Mouse (Mus musculus) MEL (cell line): Measurements from ENCODE around the gene Gm9903.

Experiments
- BHLHE40 ChIP-seq: IDR thresholded peaks from 2 replicates; pipeline ENCODE4 v1.6.1; 2012; ENCODE audit warnings: low read depth, mild to moderate bottlenecking, inconsistent platforms, low read length, improper control_type of control experiment, borderline replicate concordance
- CTCF ChIP-seq, 3 experiments: IDR thresholded peaks in 2 of 3; conservative IDR thresholded peaks in 1 of 3; 2 replicates each; pipeline ENCODE4 v1.5.1; 2011 to 2012; ENCODE audit warnings: low read length in 3 of 3, low read depth in 2 of 3, mild to moderate bottlenecking in 2 of 3, improper control_type of control experiment in 1 of 3, inconsistent platforms in 1 of 3, mixed read lengths in 1 of 3, moderate library complexity in 1 of 3; ENCODE audit not compliant: control insufficient read depth in 1 of 3, insufficient read depth in 1 of 3, poor library complexity in 1 of 3, severe bottlenecking in 1 of 3
- E2F4 ChIP-seq: IDR thresholded peaks from 2 replicates; pipeline ENCODE4 v1.6.1; 2011; ENCODE audit warnings: low read depth, low read length, improper control_type of control experiment, borderline replicate concordance
- ETS1 ChIP-seq: IDR thresholded peaks from 2 replicates; pipeline ENCODE4 v1.6.1; 2012; ENCODE audit warnings: low read depth, mild to moderate bottlenecking, inconsistent platforms, low read length, improper control_type of control experiment, moderate library complexity
- GATA1 ChIP-seq: IDR thresholded peaks from 2 replicates; pipeline ENCODE4 v1.6.1; 2011; ENCODE audit warnings: low read depth, low read length, improper control_type of control experiment
- HCFC1 ChIP-seq: IDR thresholded peaks from 2 replicates; pipeline ENCODE4 v1.6.1; 2012; ENCODE audit warnings: low read depth, mild to moderate bottlenecking, inconsistent platforms, low read length, improper control_type of control experiment, moderate library complexity
- MAFK ChIP-seq: IDR thresholded peaks from 2 replicates; pipeline ENCODE4 v1.6.1; 2011; ENCODE audit warnings: low read depth, mild to moderate bottlenecking, low read length, improper control_type of control experiment, borderline replicate concordance
- NELFE ChIP-seq: IDR thresholded peaks from 2 replicates; pipeline ENCODE4 v1.6.1; 2011; ENCODE audit warnings: low read depth, low read length, improper control_type of control experiment
- POLR2A ChIP-seq, 2 experiments: IDR thresholded peaks; 2 replicates each; pipeline ENCODE4 v1.6.1; 2011 to 2012; ENCODE audit warnings: low read length in 2 of 2, mild to moderate bottlenecking in 2 of 2, control low read depth in 1 of 2, improper control_type of control experiment in 1 of 2, low read depth in 1 of 2, moderate library complexity in 1 of 2; ENCODE audit not compliant: control insufficient read depth in 1 of 2, insufficient read depth in 1 of 2, poor library complexity in 1 of 2
- RAD21 ChIP-seq: IDR thresholded peaks from 2 replicates; pipeline ENCODE4 v1.6.1; 2011; ENCODE audit warnings: mild to moderate bottlenecking, low read depth, low read length, improper control_type of control experiment
- TCF12 ChIP-seq: IDR thresholded peaks from 2 replicates; pipeline ENCODE4 v1.6.1; 2014; ENCODE audit warnings: low read depth, mild to moderate bottlenecking, inconsistent platforms, low read length, improper control_type of control experiment, moderate library complexity
- ZC3H11A ChIP-seq: IDR thresholded peaks from 2 replicates; pipeline ENCODE4 v1.6.1; 2012; ENCODE audit warnings: low read depth, mild to moderate bottlenecking, inconsistent platforms, low read length, improper control_type of control experiment
- ZKSCAN1 ChIP-seq: IDR thresholded peaks from 2 replicates; pipeline ENCODE4 v1.6.1; 2012; ENCODE audit warnings: low read depth, mild to moderate bottlenecking, inconsistent platforms, low read length, improper control_type of control experiment, moderate library complexity
- ZNF384 ChIP-seq: IDR thresholded peaks from 2 replicates; pipeline ENCODE4 v1.6.1; 2012; ENCODE audit warnings: low read depth, mild to moderate bottlenecking, inconsistent platforms, low read length, improper control_type of control experiment

GRCm38 (mm10) chr5:33635361-33635760 is 5.6 kb downstream of the Gm9903 start:
- TF ChIP-seq CTCF (IDR thresholded peaks at IDR 0.05 in 2 of 3, conservative IDR thresholded peaks at IDR 0.05 in 1 of 3; ENCODE audit: control insufficient read depth in 1 of 3, insufficient read depth in 1 of 3, low read depth in 2 of 3, low read length in 3 of 3, poor library complexity in 1 of 3, severe bottlenecking in 1 of 3) (no peak), BHLHE40 (no peak), TCF12 (no peak), ZNF384 (no peak), NELFE (no peak), ZC3H11A (no peak), E2F4 (no peak), ZKSCAN1 (no peak), GATA1 (no peak), ETS1 (no peak), POLR2A (IDR thresholded peaks at IDR 0.05; ENCODE audit: control insufficient read depth in 1 of 2, insufficient read depth in 1 of 2, low read depth in 1 of 2, low read length in 2 of 2, poor library complexity in 1 of 2) (no peak), HCFC1 (no peak), MAFK (no peak), RAD21 (no peak)
